Mouse (Mus musculus): ENCODE measurements around the gene Cubn. TPM values are rescaled to one million over a fixed set of nuclear protein-coding genes. Genes with fewer than 3 reads are reported as not detected.

The Cubn gene
- polyA plus RNA-seq (2014; fragmentation: Illumina TruSeq; extraction: RNeasy Lipid Tissue Mini Kit (QIAGEN cat#74804); ENCODE audit: low read depth, low replicate concordance), result 209 TPM

DNA sequence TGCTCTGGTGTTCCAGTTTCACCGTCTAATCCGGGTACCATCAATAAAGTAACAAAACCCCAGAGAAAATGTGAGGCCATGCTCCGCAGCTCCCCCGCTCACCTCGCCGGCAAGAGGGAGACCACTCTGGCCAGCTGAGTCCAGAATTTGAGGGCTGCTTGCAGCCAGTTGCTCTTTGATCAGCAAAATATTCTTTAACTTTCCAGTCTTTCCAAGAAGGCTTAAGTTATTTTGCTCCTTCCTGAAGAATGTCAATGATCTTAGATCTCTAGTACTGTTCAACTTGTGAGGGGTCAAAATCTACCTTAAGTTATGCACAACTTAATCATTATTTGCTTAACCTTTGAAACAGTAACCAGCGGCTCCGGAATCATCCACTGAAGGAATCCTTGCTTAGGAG is at the start of gene Cubn:
Cubn (minus strand) TSS at position 80 of the 400 bp plus-strand sequence.

DNA sequence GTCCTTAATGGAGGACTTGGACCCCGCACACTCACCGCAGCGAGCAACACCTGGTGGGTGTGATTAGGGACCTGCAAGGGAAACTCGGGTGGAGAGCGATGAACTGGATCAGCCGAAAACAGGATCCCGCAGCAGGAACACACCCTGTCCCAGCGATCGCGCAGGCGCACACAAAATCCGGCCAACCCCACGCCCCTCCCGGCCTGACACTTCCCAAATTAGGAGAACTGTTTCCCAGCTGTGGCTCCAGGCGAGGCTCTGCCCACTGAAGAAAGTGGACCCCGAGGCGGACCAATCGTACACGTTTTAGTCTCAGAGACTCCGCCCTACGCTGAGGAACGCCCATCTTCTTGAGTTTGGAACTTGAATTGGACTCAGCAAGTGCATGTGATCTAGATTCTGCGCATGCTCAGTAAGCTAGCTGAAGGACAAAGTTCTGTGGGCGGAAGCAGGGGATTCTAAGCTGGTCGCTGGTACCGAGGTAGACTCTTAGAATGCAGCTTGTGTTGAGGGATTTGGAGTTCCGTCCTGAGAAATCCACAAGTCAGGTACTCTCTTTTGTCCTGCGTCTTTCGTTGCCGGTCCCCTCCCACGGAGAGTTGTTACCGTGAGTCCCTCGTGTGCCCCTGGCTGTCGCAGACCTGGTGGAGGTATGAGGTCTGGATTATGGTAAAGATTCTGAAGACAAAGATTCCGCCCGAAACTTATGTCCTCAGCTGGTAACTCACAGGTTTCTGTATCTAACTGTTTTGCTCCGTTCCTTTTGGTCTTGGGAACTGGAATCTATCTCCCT is 220.3 kb downstream of the Cubn start, which contains the start of gene Rsu1:
Rsu1 (minus strand) TSS at position 251 of the 793 bp plus-strand sequence.

Other genes with a start within 250 kb of the Cubn start
- gene Rsu1, start 220.4 kb downstream of the Cubn start, polyA plus RNA-seq (2014; fragmentation: Illumina TruSeq; extraction: RNeasy Lipid Tissue Mini Kit (QIAGEN cat#74804); ENCODE audit: low read depth, low replicate concordance), result 49.2 TPM
- 36.1 TPM for gene Trdmt1, start 52.9 kb upstream of the Cubn start, polyA plus RNA-seq (2014; fragmentation: Illumina TruSeq; extraction: RNeasy Lipid Tissue Mini Kit (QIAGEN cat#74804); ENCODE audit: low read depth, low replicate concordance)
- gene Vim, start 82.1 kb upstream of the Cubn start, polyA plus RNA-seq (2014; fragmentation: Illumina TruSeq; extraction: RNeasy Lipid Tissue Mini Kit (QIAGEN cat#74804); ENCODE audit: low read depth, low replicate concordance), result 33.5 TPM

All from kidney, adult 10 weeks (tissue).